Mouse (Mus musculus) left cerebral cortex, adult 6 months (tissue): ENCODE measurements around the gene Cr1l. TPM values are rescaled to one million over a fixed set of nuclear protein-coding genes. Genes with fewer than 3 reads are reported as not detected.

Source experiments
- long read RNA-seq, 2 experiments: library from polyadenylated mRNA; unstranded; transcript quantifications; one replicate each; pipeline ENCODE4 v2.0.0; 2019 to 2020
- polyA plus RNA-seq: library from polyadenylated mRNA; unstranded; fragments of <200 nt; fragmentation: Nextera tagmentation; gene quantifications from 2 replicates; pipeline ENCODE4 v1.2.3, GENCODE M21; 2021

The Cr1l gene
- 28.4 and 28.6 TPM in 2 replicates for polyA plus RNA-seq
- long read RNA-seq, experiment 1, transcript Cr1l-204 (10 exons, 2,776 nt) = minor isoform, 5 of 89 reads
- long read RNA-seq, experiment 1, transcript Cr1l-201 (10 exons, 1,651 nt) = major isoform, 24 of 89 reads
- long read RNA-seq, experiment 1, partial matches to known transcripts = 6 of 89 reads
- long read RNA-seq, experiment 1, other reads (novel, unspliced or antisense) = 53 of 89 reads
- long read RNA-seq, experiment 2, transcript Cr1l-201 (10 exons, 1,651 nt) = major isoform, 10 of 39 reads
- long read RNA-seq, experiment 2, partial matches to known transcripts = 10 of 39 reads
- long read RNA-seq, experiment 2, other reads (novel, unspliced or antisense) = 17 of 39 reads

DNA sequence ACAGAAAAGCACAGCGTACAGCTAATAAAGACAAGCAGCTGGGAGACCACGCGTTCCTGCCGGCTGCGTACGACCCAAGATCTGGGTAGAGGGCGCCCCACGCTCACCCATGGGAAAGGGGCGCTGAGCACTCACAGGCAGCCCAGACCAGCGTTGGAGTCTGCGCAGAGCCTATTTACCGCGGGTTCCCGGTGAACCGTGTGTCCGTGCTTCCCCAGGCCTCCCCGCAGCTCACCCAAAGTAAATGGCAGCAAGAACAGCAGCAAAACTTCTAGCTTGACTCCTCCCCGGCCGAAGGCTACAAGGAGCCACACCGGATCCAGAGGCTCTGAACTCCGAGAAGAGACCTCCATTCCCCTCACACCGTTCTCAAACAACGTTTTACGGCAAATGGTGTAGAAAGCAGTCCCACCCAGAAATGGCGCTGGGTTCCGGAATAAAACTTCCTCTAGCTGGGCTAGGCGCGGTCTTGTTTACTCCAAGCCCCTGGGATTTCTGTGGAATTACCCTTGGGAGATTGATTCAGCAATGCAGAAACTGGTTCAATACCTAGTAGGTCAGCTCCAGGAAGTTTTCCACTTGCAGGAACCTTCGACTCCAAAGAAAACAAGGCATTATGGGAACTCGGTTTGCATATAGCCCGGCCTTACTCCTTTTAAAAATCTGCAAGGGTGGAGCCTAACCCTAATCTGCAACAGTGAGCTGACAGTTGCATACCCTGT is at the start of gene Cr1l:
TSS of gene Cr1l (minus strand) at position 634 of the 722 bp plus-strand sequence.

GRCm38 (mm10) chr1:195175980-195176931 is 44.9 kb upstream of the Cr1l start, which contains the start of gene Cr2:
Gene Cr2, minus strand, starts transcription at chr1:195176716.

DNA sequence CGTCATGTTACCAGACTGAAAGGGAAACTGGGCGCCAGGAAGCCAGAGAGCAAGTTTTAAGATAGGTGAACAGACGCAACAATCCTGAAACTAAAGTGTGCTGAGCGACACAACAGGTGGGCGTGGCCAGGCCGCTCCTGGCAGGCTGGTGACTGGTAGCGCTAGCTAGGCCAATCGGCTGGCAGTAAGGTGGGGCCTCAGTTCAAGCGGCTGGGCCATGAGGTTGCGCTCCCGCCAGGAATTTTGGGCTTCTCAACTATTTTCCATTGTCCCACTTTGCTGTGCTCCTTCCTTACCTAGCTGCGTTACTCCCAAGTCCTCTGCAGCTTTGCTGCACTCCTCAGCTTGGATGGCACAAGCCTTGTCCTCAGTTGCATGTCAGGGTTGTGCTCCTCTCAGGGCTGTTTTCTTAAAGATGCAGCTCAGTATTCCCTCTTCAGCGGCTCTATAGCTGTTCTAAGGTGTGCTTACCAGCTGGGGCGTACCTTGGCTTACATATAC is 39.1 kb downstream of the Cr1l start, which contains the start of gene Cd46:
TSS of gene Cd46 (minus strand) at position 30 of the 501 bp plus-strand sequence.

Other genes starting within 250 kb of the Cr1l start
- gene Cd34, start 192.8 kb downstream of the Cr1l start, polyA plus RNA-seq = 48.6 and 54.2 TPM in 2 replicates
- gene Cd46, start 39.3 kb downstream of the Cr1l start, polyA plus RNA-seq = 0.11 and 0.24 TPM in 2 replicates
- gene Cr2, start 45.1 kb upstream of the Cr1l start, polyA plus RNA-seq = 0.05 and 0.26 TPM in 2 replicates